13 mouse cellular contexts compared by ENCODE assay signal in genomic region chr13:105300009-105300346, GRCm38 (mm10). TPM values are rescaled to one million over a fixed set of nuclear protein-coding genes. Genes with fewer than 3 reads are reported as not detected.
DNase-seq lines count a peak whose midpoint lies in the region; ATAC-seq and TF ChIP-seq lines count a peak whose summit lies in the region.
"Had no signal": no experiment of that assay in that cellular context is flagged by ENCODE, and none has a peak within 500 bp of the region (broad histone marks: within the 10 kb centered on the region; RNA-seq: fewer than 3 reads in every experiment).

No protein-coding gene starts in this region.

- H3K4me1 ChIP-seq in liver, embryonic 13.5 days (replicated peaks): peaks cover 8% of the 10 kb centered on the region; the same call in 1 of the 2 replicates
- no peaks in the 10 kb centered on the region for H3K4me1 ChIP-seq in midbrain, postnatal 0 days (ENCODE audit: insufficient read depth, low read length)
- H3K4me1 ChIP-seq: limb, embryonic 10.5 days; neural tube, embryonic 15.5 days had no signal

- H3K27ac ChIP-seq in liver, embryonic 13.5 days: no peak overlapping the region
- H3K27ac ChIP-seq in midbrain, postnatal 0 days (ENCODE audit: low read depth, low read length): no peak overlapping the region
- H3K27ac ChIP-seq: limb, embryonic 10.5 days; neural tube, embryonic 15.5 days had no signal

- H3K9me3 ChIP-seq in liver, embryonic 13.5 days (replicated peaks): no peaks in the 10 kb centered on the region
- H3K9me3 ChIP-seq in midbrain, postnatal 0 days (ENCODE audit: low read length): no peaks in the 10 kb centered on the region
- H3K9me3 ChIP-seq: limb, embryonic 10.5 days; neural tube, embryonic 15.5 days had no signal

- no peaks in the 10 kb centered on the region for H3K36me3 ChIP-seq in liver, embryonic 13.5 days
- H3K36me3 ChIP-seq in midbrain, postnatal 0 days (ENCODE audit: insufficient read depth, low read length): no peaks in the 10 kb centered on the region
- H3K36me3 ChIP-seq: limb, embryonic 10.5 days; neural tube, embryonic 15.5 days had no signal

- H3K9ac ChIP-seq in liver, embryonic 13.5 days: no peak overlapping the region
- no peak overlapping the region for H3K9ac ChIP-seq in midbrain, postnatal 0 days (replicated peaks; ENCODE audit: low read length, poor library complexity, severe bottlenecking)
- H3K9ac ChIP-seq: neural tube, embryonic 15.5 days had no signal

- 13% methylated on average over 4 of the region's 4 CpGs for WGBS in liver, embryonic 13.5 days (ENCODE audit: insufficient replicate concordance)
- 82% methylated on average over 4 of the region's 4 CpGs for WGBS in midbrain, postnatal 0 days

- H3K27me3 ChIP-seq in liver, embryonic 13.5 days: peaks cover 2% of the 10 kb centered on the region; the same call in 1 of the 2 replicates
- H3K27me3 ChIP-seq in midbrain, postnatal 0 days (ENCODE audit: insufficient read depth, low read length): no peaks in the 10 kb centered on the region
- H3K27me3 ChIP-seq: neural tube, embryonic 15.5 days had no signal

- no peak overlapping the region for H3K4me3 ChIP-seq in liver, embryonic 13.5 days (replicated peaks)
- H3K4me3 ChIP-seq in midbrain, postnatal 0 days (ENCODE audit: low read depth, low read length): no peak overlapping the region
- H3K4me3 ChIP-seq: limb, embryonic 10.5 days; neural tube, embryonic 15.5 days had no signal

- peak; percentile 72 for ATAC-seq in liver, embryonic 13.5 days (ENCODE audit: low read depth)
- ATAC-seq in midbrain, postnatal 0 days (ENCODE audit: low FRiP score): no peak
- ATAC-seq: CD4-positive, CD25-positive, alpha-beta regulatory T cell, adult 4 months had no signal

- H3K4me2 ChIP-seq in liver, embryonic 13.5 days: no peak overlapping the region
- H3K4me2 ChIP-seq in midbrain, postnatal 0 days (ENCODE audit: low read depth, low read length, poor library complexity, severe bottlenecking): no peak overlapping the region
- H3K4me2 ChIP-seq: neural tube, embryonic 15.5 days had no signal

- peak; percentile 71 for DNase-seq in layer of hippocampus, adult 9-11 months
- no peak for DNase-seq in layer of hippocampus, postnatal 14 days (ENCODE audit: low spot score in 2 of 2)
- DNase-seq in ZHBTc4 (ENCODE audit: low read depth, low spot score): peak; percentile 5
- DNase-seq in liver, embryonic 13.5 days: no peak
- DNase-seq in monocyte, adult 2 months (ENCODE audit: low read depth in 1 of 2, low spot score in 2 of 2): peak; percentile 31 to 34
- DNase-seq in left cerebral cortex, adult 8-10 months (ENCODE audit: low spot score in 2 of 2): no peak
- DNase-seq in midbrain, postnatal 0 days (ENCODE audit: low spot score): no peak
- no peak for DNase-seq in left cerebral cortex, adult 11 months (ENCODE audit: low spot score)
- DNase-seq: midbrain, embryonic 14.5 days; thymus, adult 2 months had no signal

- no peak for TF ChIP-seq CTCF in midbrain, postnatal 0 days (IDR thresholded peaks at IDR 0.05)

RNA-seq across cellular contexts. Expression of gene Rnf180, which starts 5.4 kb away (rescaled TPM):
- total RNA-seq in layer of hippocampus, postnatal 14 days (2021): 10 to 100 TPM; 20.3 to 21.0 TPM
- polyA plus RNA-seq in liver, embryonic 13.5 days (2015; fragmentation: Nextera tagmentation; extraction: Ambion mirVana): 0.94 and 0.96 TPM in 2 replicates
- total RNA-seq in left cerebral cortex, adult 8-10 months (2022): 10 to 100 TPM; 20.5 to 23.4 (median 22.2) TPM
- total RNA-seq in midbrain, postnatal 0 days (2014; rRNA removed): 34.4 and 47.1 TPM in 2 replicates
- 42.7 and 44.7 TPM in 2 replicates for polyA plus RNA-seq in midbrain, postnatal 0 days (2015; fragmentation: Nextera tagmentation; extraction: Ambion mirVana)
- polyA plus RNA-seq: CD4-positive, CD25-positive, alpha-beta regulatory T cell, adult 4 months had no signal

Comparison
In these comparisons a context has a peak if more than half of its experiments do, and no peak if none do; other contexts are left out.
1. DNase-seq: peak in layer of hippocampus, adult 9-11 months (single experiment), ZHBTc4 (single experiment) and monocyte, adult 2 months (2 of 2); none in layer of hippocampus, postnatal 14 days (0 of 2), liver, embryonic 13.5 days (single experiment), left cerebral cortex, adult 8-10 months (0 of 2), midbrain, postnatal 0 days (single experiment) and left cerebral cortex, adult 11 months (single experiment).